Mouse (Mus musculus) testis, adult 2 months (tissue): ENCODE results near the gene Spred1. TPM values are rescaled to one million over a fixed set of nuclear protein-coding genes. Genes with fewer than 3 reads are reported as not detected.

Source experiments
- H3K27ac ChIP-seq: fragments of 200-500 bp; 2 replicates; pipeline ENCODE4 v1.5.1; 2012; ENCODE audit warnings: low read depth, low read length; ENCODE audit not compliant: control insufficient read depth, insufficient read depth
- H3K27me3 ChIP-seq: fragments of 200-500 bp; 2 replicates; pipeline ENCODE4 v1.6.1; 2012; ENCODE audit warnings: mild to moderate bottlenecking, low read length, moderate library complexity; ENCODE audit not compliant: control insufficient read depth, insufficient read depth
- H3K36me3 ChIP-seq: fragments of 200-500 bp; 2 replicates; pipeline ENCODE4 v1.6.1; 2012; ENCODE audit warnings: mild to moderate bottlenecking, low read length; ENCODE audit not compliant: control insufficient read depth, insufficient read depth
- H3K4me1 ChIP-seq: fragments of 200-500 bp; 2 replicates; pipeline ENCODE4 v1.6.1; 2012; ENCODE audit warnings: low read length; ENCODE audit not compliant: control insufficient read depth, insufficient read depth
- H3K4me3 ChIP-seq: fragments of 200-500 bp; 2 replicates; pipeline ENCODE4 v1.5.1; 2012; ENCODE audit warnings: low read depth, mild to moderate bottlenecking, low read length, moderate library complexity, mixed read lengths; ENCODE audit not compliant: control insufficient read depth
- CTCF ChIP-seq: fragments of 200-500 bp; IDR thresholded peaks from 2 replicates; pipeline ENCODE4 v1.5.1; 2012; ENCODE audit warnings: low read depth, mild to moderate bottlenecking, inconsistent platforms, low read length, moderate library complexity; ENCODE audit not compliant: control insufficient read depth, insufficient read depth, insufficient replicate concordance
- POLR2A ChIP-seq: fragments of 200-500 bp; IDR thresholded peaks from 2 replicates; pipeline ENCODE4 v1.6.1; 2012; ENCODE audit warnings: low read depth, mild to moderate bottlenecking, inconsistent platforms, low read length, moderate library complexity; ENCODE audit not compliant: control insufficient read depth
- polyA plus RNA-seq: library from polyadenylated mRNA; depleted of rRNA; stranded (reverse); fragments of >200 nt; gene quantifications from 2 replicates; pipeline ENCODE4 v1.2.3, GENCODE M21; 2012; rRNA removed

The Spred1 gene
- polyA plus RNA-seq, 1 experiment = 1.0 TPM

DNA sequence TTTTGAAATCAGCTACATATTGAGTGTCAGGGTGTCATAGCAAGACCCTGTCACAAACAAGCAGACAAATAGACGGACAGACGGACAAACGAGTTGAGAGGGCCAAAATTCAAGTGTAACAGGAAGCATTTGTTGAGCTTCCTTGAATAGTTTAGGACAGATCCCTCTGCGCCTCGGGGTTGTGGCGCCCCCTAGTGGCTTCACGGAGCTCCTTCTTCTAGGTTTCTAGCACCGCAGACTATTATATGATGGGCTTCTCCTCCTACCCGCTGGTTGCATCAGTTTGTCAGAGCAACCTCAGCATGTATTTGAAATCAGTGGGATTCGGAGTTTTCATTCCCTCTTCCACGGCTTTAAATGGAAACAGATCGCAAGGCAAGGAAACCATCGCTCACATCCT, 110.1 kb downstream of the Spred1 start:
- peaks cover 5% of the 10 kb centered on the region; the same call in 1 of the 2 replicates for H3K4me1 ChIP-seq
- H3K36me3 ChIP-seq = no peaks in the 10 kb centered on the region
- H3K27me3 ChIP-seq = no peaks in the 10 kb centered on the region
- TF ChIP-seq POLR2A (no peak), CTCF (peak; percentile 90)
- H3K4me3 ChIP-seq = peak overlapping the region; percentile 22
- no peak overlapping the region for H3K27ac ChIP-seq

Other genes with a start within 250 kb of the Spred1 start
- gene Tmco5, start 242.7 kb upstream of the Spred1 start, polyA plus RNA-seq = 235 and 284 TPM in 2 replicates
- 9.8 and 11.7 TPM in 2 replicates for gene Fam98b, start 128.4 kb downstream of the Spred1 start, polyA plus RNA-seq
- gene Rasgrp1, start 221.6 kb downstream of the Spred1 start, polyA plus RNA-seq = 0.09 and 0.26 TPM in 2 replicates